Mouse (Mus musculus): ENCODE measurements around the gene Lrriq1. TPM values are rescaled to one million over a fixed set of nuclear protein-coding genes. Genes with fewer than 3 reads are reported as not detected.

Lrriq1 gene
- 0.13 and 0.14 TPM in 2 replicates for polyA plus RNA-seq (2015; fragmentation: Nextera tagmentation; extraction: Ambion mirVana)

DNA sequence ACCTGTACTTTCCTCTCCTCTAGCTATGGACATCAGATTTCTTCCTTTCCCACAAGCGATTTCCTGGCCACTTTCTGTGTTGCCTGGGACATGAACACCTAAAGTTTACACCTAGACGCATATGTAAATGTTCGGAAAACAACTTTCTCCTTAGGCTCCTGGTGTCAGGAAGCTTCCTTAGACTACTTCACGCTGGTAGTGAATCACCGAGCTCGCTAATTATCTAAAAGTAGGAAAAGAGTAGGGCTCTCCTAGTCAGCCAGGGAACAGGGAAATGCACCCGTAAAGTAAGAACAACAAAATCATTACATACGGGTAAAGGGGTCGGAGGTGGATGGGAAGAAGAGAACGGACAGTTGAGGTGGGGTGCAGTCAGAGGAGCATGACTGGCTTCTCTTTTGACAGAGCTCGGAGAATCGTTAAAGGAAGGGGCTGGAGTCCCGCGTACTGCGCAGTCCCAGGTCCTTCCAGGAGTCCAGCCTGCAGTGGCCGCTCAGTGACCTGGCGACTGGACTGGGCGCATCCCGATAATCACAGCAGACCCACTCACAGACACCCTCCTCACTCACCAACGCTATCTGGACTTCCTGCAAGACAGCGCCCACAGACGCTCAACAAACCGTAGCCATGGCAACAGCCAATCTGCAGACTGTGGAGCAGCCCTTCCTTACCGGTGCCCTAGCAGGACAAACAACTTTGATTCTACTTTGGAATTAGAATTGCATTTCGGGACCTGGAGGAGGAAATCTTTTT is at the start of gene Lrriq1:
TSS of gene Lrriq1 (minus strand) at position 616 of the 753 bp plus-strand sequence.
- TF ChIP-seq CTCF (IDR thresholded peaks at IDR 0.05; ENCODE audit: low read depth) = no peak
- peak within 1 kb of the TSS; percentile 76 for H3K4me2 ChIP-seq (replicated peaks; ENCODE audit: low read depth)
- peak; percentile 86 for ATAC-seq
- no peak within 1 kb of the TSS for H3K9ac ChIP-seq (ENCODE audit: low read depth, low read length)
- 4% methylated on average over 25 of the region's 25 CpGs for WGBS
- H3K27me3 ChIP-seq (replicated peaks; ENCODE audit: control insufficient read depth, insufficient read depth, low read length) = no peaks in the 10 kb centered on the region
- no peak within 1 kb of the TSS for H3K27ac ChIP-seq (ENCODE audit: low read depth, low read length)
- no peaks in the 10 kb centered on the region for H3K36me3 ChIP-seq (ENCODE audit: control insufficient read depth, insufficient read depth)
- H3K4me3 ChIP-seq (ENCODE audit: low read depth, low read length) = peak within 1 kb of the TSS; percentile 46
- no peaks in the 10 kb centered on the region for H3K9me3 ChIP-seq (ENCODE audit: control insufficient read depth)
- H3K4me1 ChIP-seq (replicated peaks; ENCODE audit: control insufficient read depth, insufficient read depth, low read length) = peaks cover 6% of the 10 kb centered on the region; the same call in 1 of the 2 replicates

GRCm38 (mm10) chr10:103253842-103254803 is 18.0 kb upstream of the Lrriq1 start:
- no peak overlapping the region for H3K4me3 ChIP-seq (ENCODE audit: low read depth, low read length)
- WGBS = 45% methylated on average over 5 of the region's 5 CpGs
- peak; percentile 66 for TF ChIP-seq CTCF (IDR thresholded peaks at IDR 0.05; ENCODE audit: low read depth)

GRCm38 (mm10) chr10:103236460-103236772 is 294 bp upstream of the Lrriq1 start:
- WGBS = 22% methylated on average over 4 of the region's 4 CpGs
- H3K4me3 ChIP-seq (ENCODE audit: low read depth, low read length) = no peak overlapping the region; the same call in 1 of the 2 replicates
- no peaks in the 10 kb centered on the region for H3K9me3 ChIP-seq (ENCODE audit: control insufficient read depth)

More at GRCm38 (mm10) chr10:103253842-103254803, 18.0 kb upstream of the Lrriq1 start:
- ATAC-seq = no peak
- H3K9me3 ChIP-seq (ENCODE audit: control insufficient read depth) = no peaks in the 10 kb centered on the region
- H3K4me1 ChIP-seq (replicated peaks; ENCODE audit: control insufficient read depth, insufficient read depth, low read length) = no peaks in the 10 kb centered on the region
- H3K27me3 ChIP-seq (replicated peaks; ENCODE audit: control insufficient read depth, insufficient read depth, low read length) = no peaks in the 10 kb centered on the region
- H3K4me2 ChIP-seq (replicated peaks; ENCODE audit: low read depth) = no peak overlapping the region
- H3K27ac ChIP-seq (ENCODE audit: low read depth, low read length) = no peak overlapping the region
- no peaks in the 10 kb centered on the region for H3K36me3 ChIP-seq (ENCODE audit: control insufficient read depth, insufficient read depth)
- no peak overlapping the region for H3K9ac ChIP-seq (ENCODE audit: low read depth, low read length)

GRCm38 (mm10) chr10:103226646-103227045 is 9.5 kb downstream of the Lrriq1 start:
- Histone ChIP-seq H3K36me3 (ENCODE audit: control insufficient read depth, insufficient read depth) (no peaks in the 10 kb centered on the region), H3K4me1 (replicated peaks; ENCODE audit: control insufficient read depth, insufficient read depth, low read length) (no peaks in the 10 kb centered on the region), H3K9me3 (ENCODE audit: control insufficient read depth) (no peaks in the 10 kb centered on the region), H3K27ac (ENCODE audit: low read depth, low read length) (no peak overlapping the region), H3K4me3 (ENCODE audit: low read depth, low read length) (no peak overlapping the region), H3K27me3 (replicated peaks; ENCODE audit: control insufficient read depth, insufficient read depth, low read length) (no peaks in the 10 kb centered on the region), H3K4me2 (replicated peaks; ENCODE audit: low read depth) (no peak overlapping the region), H3K9ac (ENCODE audit: low read depth, low read length) (no peak overlapping the region)
- 91% methylated on average over 1 of the region's 1 CpGs for WGBS
- no peak for TF ChIP-seq CTCF (IDR thresholded peaks at IDR 0.05; ENCODE audit: low read depth)
- no peak for ATAC-seq

More at GRCm38 (mm10) chr10:103236460-103236772, 294 bp upstream of the Lrriq1 start:
- TF ChIP-seq CTCF (IDR thresholded peaks at IDR 0.05; ENCODE audit: low read depth) = no peak
- Histone ChIP-seq H3K9ac (ENCODE audit: low read depth, low read length) (no peak overlapping the region), H3K36me3 (ENCODE audit: control insufficient read depth, insufficient read depth) (no peaks in the 10 kb centered on the region), H3K4me1 (replicated peaks; ENCODE audit: control insufficient read depth, insufficient read depth, low read length) (peaks cover 6% of the 10 kb centered on the region; the same call in 1 of the 2 replicates), H3K27me3 (replicated peaks; ENCODE audit: control insufficient read depth, insufficient read depth, low read length) (no peaks in the 10 kb centered on the region), H3K27ac (ENCODE audit: low read depth, low read length) (no peak overlapping the region), H3K4me2 (replicated peaks; ENCODE audit: low read depth) (peak overlapping the region; percentile 76)
- no peak for ATAC-seq

GRCm38 (mm10) chr10:103194655-103195328 is 41.3 kb downstream of the Lrriq1 start:
- no peak overlapping the region for H3K9ac ChIP-seq (ENCODE audit: low read depth, low read length)
- H3K9me3 ChIP-seq (ENCODE audit: control insufficient read depth) = no peaks in the 10 kb centered on the region
- ATAC-seq = no peak
- H3K4me3 ChIP-seq (ENCODE audit: low read depth, low read length) = no peak overlapping the region
- 53% methylated on average over 4 of the region's 4 CpGs for WGBS
- H3K4me1 ChIP-seq (replicated peaks; ENCODE audit: control insufficient read depth, insufficient read depth, low read length) = no peaks in the 10 kb centered on the region
- no peaks in the 10 kb centered on the region for H3K27me3 ChIP-seq (replicated peaks; ENCODE audit: control insufficient read depth, insufficient read depth, low read length)
- H3K4me2 ChIP-seq (replicated peaks; ENCODE audit: low read depth) = no peak overlapping the region
- H3K27ac ChIP-seq (ENCODE audit: low read depth, low read length) = no peak overlapping the region
- no peaks in the 10 kb centered on the region for H3K36me3 ChIP-seq (ENCODE audit: control insufficient read depth, insufficient read depth)
- peak; percentile 73 for TF ChIP-seq CTCF (IDR thresholded peaks at IDR 0.05; ENCODE audit: low read depth)

All from intestine, postnatal 0 days (tissue).